Mouse (Mus musculus) kidney, postnatal 0 days (tissue): Measurements from ENCODE around the gene Tfap2d. TPM values are rescaled to one million over a fixed set of nuclear protein-coding genes. Genes with fewer than 3 reads are reported as not detected.

ENCODE experiments used
- ATAC-seq: fragments of 200-750 bp; cut with Nextera tagmentation; replicated peaks from 2 replicates; pipeline ENCODE4 v1.8.0; 2017; ENCODE audit warnings: low read depth, moderate number of reproducible peaks, moderate TSS enrichment, moderate library complexity; ENCODE audit not compliant: low FRiP score
- DNase-seq: peaks from one replicate; pipeline ENCODE4 v3.0.0-alpha.2; 2016; ENCODE audit warnings: low spot score
- H3K27ac ChIP-seq: fragments of 300-500 bp; sonication (generic); 2 replicates; pipeline ENCODE4 v1.5.1; 2014; ENCODE audit warnings: mild to moderate bottlenecking
- H3K27me3 ChIP-seq: fragments of 300-500 bp; sonication (generic); 2 replicates; pipeline ENCODE4 v1.6.1; 2014; ENCODE audit warnings: low read length, mixed read lengths; ENCODE audit not compliant: insufficient read depth
- H3K36me3 ChIP-seq: fragments of 300-500 bp; sonication (generic); 2 replicates; pipeline ENCODE4 v1.6.1; 2014; ENCODE audit warnings: low read length, mixed read lengths; ENCODE audit not compliant: insufficient read depth
- H3K4me1 ChIP-seq: fragments of 300-500 bp; sonication (generic); replicated peaks from 2 replicates; pipeline ENCODE4 v1.6.1; 2014; ENCODE audit warnings: antibody characterized with exemption, low read length, mixed read lengths; ENCODE audit not compliant: insufficient read depth
- H3K4me2 ChIP-seq: fragments of 300-500 bp; sonication (generic); 2 replicates; pipeline ENCODE4 v1.6.1; 2014; ENCODE audit warnings: mild to moderate bottlenecking, low read length, moderate library complexity, mixed read lengths
- H3K4me3 ChIP-seq: fragments of 300-500 bp; sonication (generic); replicated peaks from 2 replicates; pipeline ENCODE4 v1.5.1; 2014; ENCODE audit warnings: low read depth, low read length
- H3K9ac ChIP-seq: fragments of 300-500 bp; sonication (generic); 2 replicates; pipeline ENCODE4 v1.6.1; 2014; ENCODE audit warnings: low read depth, low read length
- H3K9me3 ChIP-seq: fragments of 300-500 bp; sonication (generic); replicated peaks from 2 replicates; pipeline ENCODE4 v1.6.1; 2016; ENCODE audit warnings: low read length, inconsistent platforms, mixed read lengths
- CTCF ChIP-seq: IDR thresholded peaks from 2 replicates; pipeline ENCODE4 v1.5.1; 2016; ENCODE audit warnings: antibody characterized with exemption, low read depth, mild to moderate bottlenecking, moderate library complexity
- WGBS: fragments of 180-500 bp; shearing (Covaris S2); extraction: QIAGEN DNeasy Blood & Tissue Kit; methylation state at CpG from one replicate; pipeline ENCODE4 v1.1.7; 2014; 5-methylcytosine and 5-hydroxymethylcytosine counted together
- polyA plus RNA-seq: library from polyadenylated mRNA; unstranded; fragments of >200 nt; fragmentation: Nextera tagmentation; extraction: Ambion mirVana; gene quantifications from 2 replicates; pipeline ENCODE4 v1.2.1, GENCODE M21; 2015

Gene Tfap2d
- polyA plus RNA-seq, 1 experiment from 2014 or later = not detected

DNA sequence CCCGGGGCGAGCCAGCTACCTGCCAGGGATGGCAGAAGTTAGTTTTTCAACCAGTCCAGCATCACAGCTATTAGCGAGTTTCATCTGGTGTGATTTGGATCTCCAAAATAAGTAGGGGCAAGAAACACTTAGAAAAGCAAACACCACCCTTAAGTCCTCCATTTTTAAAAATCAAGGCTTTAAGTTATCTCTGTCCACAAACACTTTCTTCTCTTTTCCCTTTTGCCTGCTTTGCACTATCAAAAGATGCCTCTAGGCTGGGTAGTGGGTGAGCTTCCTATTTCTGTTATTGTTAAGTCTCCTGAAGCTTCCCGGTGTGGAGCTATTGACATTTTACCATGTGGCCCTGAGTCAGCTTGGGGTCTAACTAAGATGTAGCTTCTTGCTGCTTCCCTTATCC, 110.3 kb downstream of the Tfap2d start:
- H3K4me2 ChIP-seq = peak overlapping the region; percentile 44
- no peak overlapping the region for H3K27ac ChIP-seq
- no peak for TF ChIP-seq CTCF
- WGBS = 6% methylated on average over 4 of the region's 4 CpGs
- DNase-seq (no peak), ATAC-seq (no peak)
- peaks cover 60% of the 10 kb centered on the region for H3K27me3 ChIP-seq
- no peaks in the 10 kb centered on the region for H3K9me3 ChIP-seq
- peak overlapping the region; percentile 44 for H3K4me3 ChIP-seq
- no peaks in the 10 kb centered on the region for H3K36me3 ChIP-seq
- no peaks in the 10 kb centered on the region for H3K4me1 ChIP-seq
- H3K9ac ChIP-seq = 0 out of 2 replicates have a peak overlapping the region, but pooled peaks have one; percentile 29

DNA sequence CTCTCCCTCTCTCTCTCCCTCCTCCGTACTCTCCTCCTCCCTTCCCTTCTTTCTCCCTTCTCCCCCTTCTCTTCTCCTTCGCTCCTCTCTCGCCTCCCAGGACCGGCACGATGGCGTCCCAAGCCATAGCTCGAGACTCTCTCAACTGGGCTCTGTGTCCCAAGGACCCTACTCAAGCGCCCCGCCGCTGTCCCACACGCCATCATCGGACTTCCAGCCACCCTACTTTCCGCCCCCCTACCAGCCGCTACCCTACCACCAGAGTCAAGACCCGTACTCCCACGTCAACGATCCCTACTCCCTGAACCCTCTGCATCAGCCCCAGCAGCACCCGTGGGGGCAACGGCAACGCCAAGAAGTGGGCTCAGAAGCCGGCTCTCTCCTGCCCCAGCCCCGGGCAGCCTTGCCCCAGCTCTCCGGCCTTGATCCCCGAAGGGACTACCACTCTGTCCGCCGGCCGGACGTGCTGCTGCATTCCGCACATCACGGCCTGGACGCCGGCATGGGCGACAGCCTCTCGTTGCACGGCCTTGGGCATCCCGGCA, 111.1 kb downstream of the Tfap2d start:
- ATAC-seq (no peak), DNase-seq (no peak)
- peak overlapping the region; percentile 44 for H3K4me2 ChIP-seq

More for the DNA sequence above, 111.1 kb downstream of the Tfap2d start:
- TF ChIP-seq CTCF = no peak
- whole genome bisulfite sequencing = 2% methylated on average over 35 of the region's 36 CpGs
- H3K4me1 ChIP-seq = no peaks in the 10 kb centered on the region
- H3K4me3 ChIP-seq = peak overlapping the region; percentile 44
- no peaks in the 10 kb centered on the region for H3K36me3 ChIP-seq
- no peaks in the 10 kb centered on the region for H3K9me3 ChIP-seq
- peak overlapping the region; percentile 57 for H3K9ac ChIP-seq
- H3K27me3 ChIP-seq = peaks cover 57% of the 10 kb centered on the region
- H3K27ac ChIP-seq = no peak overlapping the region

Other genes with a start within 250 kb of the Tfap2d start
- 61.5 and 62.3 TPM in 2 replicates for gene Tfap2b, start 105.9 kb downstream of the Tfap2d start, polyA plus RNA-seq